Mouse (Mus musculus) megakaryocyte, embryonic 14.5 days (primary cell): ENCODE measurements at regions not wholly inside any gene's neighbourhood (a gene's known extent, or its start where the extent isn't known, plus 50 kb on each side); places are given as distances from the start of the nearest gene placed in this dataset.

Source experiments
- FLI1 ChIP-seq: IDR thresholded peaks from 2 replicates; pipeline ENCODE4 v1.6.1; 2012; ENCODE audit warnings: low read length, inconsistent platforms, mixed read lengths
- GATA1 ChIP-seq: IDR thresholded peaks from 3 replicates; pipeline ENCODE4 v1.6.1; 2012; ENCODE audit warnings: mixed read lengths, low read length, inconsistent platforms, borderline replicate concordance

GRCm38 (mm10) chr2:128470351-128470750 lies 120.7 kb upstream of the Spdye4c start:
- no peak for TF ChIP-seq GATA1
- TF ChIP-seq FLI1, result no peak
